Mouse (Mus musculus) cerebellum, adult 2 months (tissue): ENCODE measurements around the gene Atxn1.

ENCODE experiments used
- CTCF ChIP-seq: fragments of 200-500 bp; IDR thresholded peaks from 2 replicates; pipeline ENCODE4 v1.5.1; 2011; ENCODE audit warnings: low read depth, mild to moderate bottlenecking, control low read depth, low read length, moderate library complexity, borderline replicate concordance; ENCODE audit not compliant: insufficient read depth
- POLR2A ChIP-seq: fragments of 200-500 bp; IDR thresholded peaks from 2 replicates; pipeline ENCODE4 v1.6.1; 2011; ENCODE audit warnings: low read length, control low read depth, borderline replicate concordance; ENCODE audit not compliant: insufficient read depth

GRCm38 (mm10) chr13:45577784-45578183 lies 387.0 kb downstream of the Atxn1 start:
- TF ChIP-seq POLR2A (no peak), CTCF (no peak)
